Mouse (Mus musculus) liver, embryonic 14.5 days (tissue): ENCODE results near the gene Kcnk5. TPM values are rescaled to one million over a fixed set of nuclear protein-coding genes. Genes with fewer than 3 reads are reported as not detected.
A peak's percentile ranks its signal among the peaks of the same experiment; 100 is the strongest.

ENCODE experiments used
- ATAC-seq: fragments of 200-750 bp; cut with Nextera tagmentation; 2 replicates; pipeline ENCODE4 v1.8.0; 2017; ENCODE audit warnings: moderate number of reproducible peaks, mild to moderate bottlenecking, moderate library complexity; ENCODE audit not compliant: insufficient read depth
- DNase-seq, 3 experiments: peaks; one replicate each; pipeline ENCODE4 v3.0.0-alpha.2; 2012 to 2013; ENCODE audit warnings: low read depth in 3 of 3, low spot score in 3 of 3
- H3K27ac ChIP-seq: fragments of 300-500 bp; sonication (generic); 2 replicates; pipeline ENCODE4 v1.5.1; 2014; ENCODE audit warnings: moderate library complexity, mild to moderate bottlenecking, control low read depth, inconsistent platforms
- H3K27me3 ChIP-seq: fragments of 300-500 bp; sonication (generic); 2 replicates; pipeline ENCODE4 v1.6.1; 2014; ENCODE audit warnings: mild to moderate bottlenecking, low read length, moderate library complexity; ENCODE audit not compliant: control insufficient read depth, insufficient read depth
- H3K36me3 ChIP-seq: fragments of 300-500 bp; sonication (generic); replicated peaks from 2 replicates; pipeline ENCODE4 v1.6.1; 2014; ENCODE audit warnings: low read depth; ENCODE audit not compliant: control insufficient read depth, insufficient read depth
- H3K4me1 ChIP-seq, 2 experiments: fragments of 200-500 bp in 1 of 2; fragments of 300-500 bp in 1 of 2; sonication (generic) in 1 of 2; replicated peaks; 2 replicates each; pipeline ENCODE4 v1.6.1; 2012 to 2014; ENCODE audit warnings: antibody characterized with exemption in 1 of 2, inconsistent platforms in 1 of 2, low read length in 1 of 2; ENCODE audit not compliant: control insufficient read depth in 2 of 2, insufficient read depth in 2 of 2
- H3K4me2 ChIP-seq: fragments of 300-500 bp; sonication (generic); 2 replicates; pipeline ENCODE4 v1.6.1; 2014; ENCODE audit warnings: low read depth, mild to moderate bottlenecking, control low read depth, moderate library complexity
- H3K4me3 ChIP-seq, 2 experiments: fragments of 200-500 bp in 1 of 2; fragments of 300-500 bp in 1 of 2; sonication (generic) in 1 of 2; 2 replicates each; pipeline ENCODE4 v1.5.1; 2012 to 2014; ENCODE audit warnings: low read depth in 2 of 2, low read length in 2 of 2, mild to moderate bottlenecking in 2 of 2, control low read depth in 1 of 2, inconsistent platforms in 1 of 2, moderate library complexity in 1 of 2; ENCODE audit not compliant: insufficient read depth in 1 of 2
- H3K9ac ChIP-seq: fragments of 300-500 bp; sonication (generic); replicated peaks from 2 replicates; pipeline ENCODE4 v1.6.1; 2014; ENCODE audit warnings: mild to moderate bottlenecking, control low read depth, moderate library complexity
- H3K9me3 ChIP-seq: fragments of 300-500 bp; sonication (generic); 2 replicates; pipeline ENCODE4 v1.6.1; 2016; ENCODE audit warnings: low read length, mixed read lengths; ENCODE audit not compliant: control insufficient read depth
- CTCF ChIP-seq: IDR thresholded peaks from 2 replicates; pipeline ENCODE4 v1.5.1; 2016; ENCODE audit warnings: antibody characterized with exemption, low read depth, control low read depth
- EP300 ChIP-seq: IDR thresholded peaks from 2 replicates; pipeline ENCODE4 v1.6.1; 2016; ENCODE audit warnings: antibody characterized with exemption, low read depth
- WGBS: fragments of 180-500 bp; shearing (Covaris S2); extraction: QIAGEN DNeasy Blood & Tissue Kit; methylation state at CpG from one replicate; pipeline ENCODE4 v1.1.7; 2014; ENCODE audit not compliant: insufficient replicate concordance; 5-methylcytosine and 5-hydroxymethylcytosine counted together
- polyA plus RNA-seq, 2 experiments: library from polyadenylated mRNA; depleted of rRNA in 1 of 2; stranded (reverse) in 1 of 2; unstranded in 1 of 2; fragments of >200 nt; fragmentation: Nextera tagmentation in 1 of 2; extraction: Ambion mirVana in 1 of 2; gene quantifications; 2 replicates each; pipeline versions ENCODE4 v1.2.1 to v1.2.3; 2012 to 2014

Kcnk5 gene
- polyA plus RNA-seq, 2 experiments = 3.1 to 3.6 TPM

DNA sequence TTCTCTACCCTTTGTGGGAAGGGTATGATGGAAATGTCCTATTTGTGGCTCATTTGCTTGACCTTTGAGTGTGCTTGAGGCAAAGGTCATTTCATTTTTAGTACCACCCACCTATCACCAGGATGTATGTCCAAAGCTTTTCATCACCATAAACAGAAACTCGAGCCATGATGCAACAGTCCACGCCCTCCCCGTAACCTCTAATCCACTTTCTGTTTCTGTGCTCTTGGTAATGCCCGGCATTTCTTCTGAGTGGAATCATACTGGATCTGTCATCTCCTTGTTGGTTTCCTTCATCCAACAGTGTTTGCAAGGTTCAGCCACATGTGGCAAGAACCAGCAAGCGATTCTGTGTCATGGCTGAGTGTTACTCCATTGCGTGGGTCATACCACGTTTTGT is 32.5 kb upstream of the Kcnk5 start:
- no peak overlapping the region for H3K9ac ChIP-seq
- DNase-seq = no peak
- H3K27ac ChIP-seq = no peak overlapping the region
- H3K4me1 ChIP-seq = peaks cover 0 to 26% of the 10 kb centered on the region in 2 experiments; a peak in 2 of 4 replicates
- 69% methylated on average over 7 of the region's 7 CpGs for WGBS
- H3K9me3 ChIP-seq = no peaks in the 10 kb centered on the region
- no peak for TF ChIP-seq EP300
- TF ChIP-seq CTCF = no peak
- no peaks in the 10 kb centered on the region for H3K36me3 ChIP-seq
- no peak overlapping the region for H3K4me3 ChIP-seq
- H3K4me2 ChIP-seq = no peak overlapping the region
- ATAC-seq = no peak
- H3K27me3 ChIP-seq = no peaks in the 10 kb centered on the region

DNA sequence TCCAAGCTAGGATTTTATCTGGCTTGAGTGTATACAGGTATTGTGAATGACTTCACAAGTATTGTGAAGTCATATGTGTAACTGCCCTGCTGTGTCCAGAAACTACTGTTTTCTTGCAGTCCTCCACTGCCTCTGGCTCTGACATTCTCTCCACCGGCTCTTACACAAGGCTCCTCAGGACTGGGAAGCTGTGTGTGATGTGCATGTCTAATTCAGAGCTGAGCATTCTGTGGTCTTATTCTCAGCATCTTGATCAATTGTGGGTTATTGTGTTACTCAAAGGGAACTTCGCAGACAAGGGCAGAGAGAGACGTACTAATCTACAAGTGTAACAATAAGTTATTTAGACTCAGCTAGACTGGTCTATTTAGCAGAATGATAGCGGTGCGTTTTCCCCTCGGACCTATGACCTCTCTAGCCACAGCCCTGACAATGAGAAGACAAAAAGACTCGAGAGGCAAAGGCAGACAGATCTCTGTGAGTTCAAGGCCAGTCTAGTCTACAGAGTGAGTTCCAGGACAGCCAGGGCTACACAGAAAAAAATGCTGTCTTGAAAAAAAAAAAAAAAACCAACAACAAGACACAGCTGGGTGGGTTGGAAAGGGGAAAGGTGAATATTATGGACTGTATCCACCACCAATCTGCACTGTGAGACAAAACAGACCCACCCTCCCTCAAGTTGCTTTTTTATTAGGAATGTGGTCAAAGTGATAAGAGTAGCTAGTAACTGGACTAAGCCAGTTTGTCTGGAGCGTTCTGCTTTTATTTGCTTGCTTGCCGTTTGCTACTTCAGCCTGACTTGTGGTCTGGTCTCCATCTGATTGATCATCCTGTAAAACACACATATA is 30.4 kb upstream of the Kcnk5 start:
- ATAC-seq = 0 out of 2 replicates have a peak, but pooled peaks have one; percentile 13
- Histone ChIP-seq H3K9ac (no peak overlapping the region), H3K4me2 (no peak overlapping the region), H3K27me3 (no peaks in the 10 kb centered on the region), H3K4me3 (no peak overlapping the region), H3K27ac (no peak overlapping the region), H3K4me1 (peaks cover 2 to 35% of the 10 kb centered on the region in 2 experiments; a peak in 3 of 4 replicates), H3K36me3 (no peaks in the 10 kb centered on the region), H3K9me3 (no peaks in the 10 kb centered on the region)
- no peak for DNase-seq
- TF ChIP-seq EP300 = 0 out of 2 replicates have a peak, but pooled peaks have one; percentile 20
- no peak for TF ChIP-seq CTCF
- WGBS = 51% methylated on average over 9 of the region's 9 CpGs

- H3K4me1 ChIP-seq = peaks cover 2 to 41% of the 10 kb centered on the region in 2 experiments; a peak in 3 of 4 replicates
- H3K27me3 ChIP-seq = no peaks in the 10 kb centered on the region
- ATAC-seq = peak; percentile 50; the same call in 1 of the 2 replicates
Measured at GRCm38 (mm10) chr14:20209926-20210325, 28.3 kb upstream of the Kcnk5 start.

GRCm38 (mm10) chr14:20208435-20208834 is 26.8 kb upstream of the Kcnk5 start:
- TF ChIP-seq CTCF = no peak
- no peak for TF ChIP-seq EP300
- DNase-seq = peak; percentile 11 to 37 (median 30)
- peak; percentile 70 for ATAC-seq
- Histone ChIP-seq H3K4me3 (no peak overlapping the region), H3K9me3 (no peaks in the 10 kb centered on the region), H3K4me1 (peaks cover 2 to 38% of the 10 kb centered on the region in 2 experiments; a peak in 3 of 4 replicates), H3K27ac (no peak overlapping the region), H3K36me3 (no peaks in the 10 kb centered on the region), H3K4me2 (no peak overlapping the region), H3K27me3 (no peaks in the 10 kb centered on the region), H3K9ac (no peak overlapping the region)
- WGBS = 17% methylated on average over 6 of the region's 6 CpGs

More at GRCm38 (mm10) chr14:20209926-20210325, 28.3 kb upstream of the Kcnk5 start:
- no peak overlapping the region for H3K4me2 ChIP-seq
- H3K9me3 ChIP-seq = no peaks in the 10 kb centered on the region
- peak in 2 of 3 experiments; percentile 40 to 50 for DNase-seq
- TF ChIP-seq CTCF (no peak), EP300 (no peak)
- whole genome bisulfite sequencing = 21% methylated on average over 7 of the region's 7 CpGs
- H3K9ac ChIP-seq = no peak overlapping the region
- no peak overlapping the region for H3K4me3 ChIP-seq
- no peak overlapping the region for H3K27ac ChIP-seq
- H3K36me3 ChIP-seq = no peaks in the 10 kb centered on the region

- Histone ChIP-seq H3K36me3 (no peaks in the 10 kb centered on the region), H3K4me2 (no peak overlapping the region), H3K9me3 (no peaks in the 10 kb centered on the region), H3K27ac (no peak overlapping the region), H3K27me3 (no peaks in the 10 kb centered on the region), H3K4me1 (peaks cover 2 to 26% of the 10 kb centered on the region in 2 experiments; a peak in 3 of 4 replicates), H3K9ac (no peak overlapping the region), H3K4me3 (no peak overlapping the region)
- no peak for TF ChIP-seq EP300
- TF ChIP-seq CTCF = no peak
- ATAC-seq = no peak
- WGBS = 53% methylated on average over 4 of the region's 4 CpGs
- DNase-seq = no peak
Measured at GRCm38 (mm10) chr14:20205747-20206146, 24.1 kb upstream of the Kcnk5 start.
